Mouse (Mus musculus) megakaryocyte, embryonic 14.5 days (primary cell): ENCODE measurements around the gene ccdc198.

Experiments
- FLI1 ChIP-seq: IDR thresholded peaks from 2 replicates; pipeline ENCODE4 v1.6.1; 2012; ENCODE audit warnings: low read length, inconsistent platforms, mixed read lengths
- GATA1 ChIP-seq: IDR thresholded peaks from 3 replicates; pipeline ENCODE4 v1.6.1; 2012; ENCODE audit warnings: mixed read lengths, low read length, inconsistent platforms, borderline replicate concordance

DNA sequence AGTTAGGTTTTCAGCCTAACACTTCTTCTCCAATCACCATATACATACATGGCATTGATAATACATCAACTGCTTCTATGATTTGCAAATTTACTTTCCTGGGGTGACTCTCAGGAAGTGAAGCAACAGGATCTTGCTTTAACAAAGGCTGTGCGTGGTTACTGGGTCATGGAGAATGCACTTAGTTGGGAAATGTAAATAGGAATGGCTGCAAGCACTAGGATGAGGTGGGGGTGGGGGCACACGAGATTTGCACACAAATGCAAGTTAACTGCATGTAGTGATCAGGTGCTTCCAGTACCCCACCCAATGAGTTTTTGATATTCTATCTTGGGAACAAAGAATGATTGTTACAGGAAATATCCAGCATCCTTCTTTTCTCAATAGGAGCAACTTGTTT, 30.1 kb upstream of the ccdc198 start:
- TF ChIP-seq GATA1, result no peak
- no peak for TF ChIP-seq FLI1
